Mouse (Mus musculus) C2C12 (cell line): Measurements from ENCODE around the gene Nxph4.

Experiments
- CEBPB ChIP-seq: IDR thresholded peaks from one replicate; pipeline ENCODE4 v1.6.1; 2011; ENCODE audit warnings: low read depth, mild to moderate bottlenecking, control low read depth, moderate library complexity
- CTCF ChIP-seq: IDR thresholded peaks from one replicate; pipeline ENCODE4 v1.5.1; 2011; ENCODE audit not compliant: control insufficient read depth, insufficient read depth, insufficient read length
- FOSL1 ChIP-seq: IDR thresholded peaks from one replicate; pipeline ENCODE4 v1.8.0; 2011; ENCODE audit warnings: mild to moderate bottlenecking, low read length; ENCODE audit not compliant: poor library complexity, insufficient read depth, severe bottlenecking
- MAX ChIP-seq: IDR thresholded peaks from one replicate; pipeline ENCODE4 v1.6.1; 2011; ENCODE audit warnings: mild to moderate bottlenecking, control low read depth
- MYOD1 ChIP-seq: IDR thresholded peaks from one replicate; pipeline ENCODE4 v1.6.1; 2011; ENCODE audit warnings: low read depth; ENCODE audit not compliant: control insufficient read depth, insufficient read length
- MYOG ChIP-seq: IDR thresholded peaks from one replicate; pipeline ENCODE4 v1.6.1; 2011; ENCODE audit not compliant: control insufficient read depth, insufficient read length; ENCODE audit errors: extremely low read depth
- USF1 ChIP-seq: IDR thresholded peaks from one replicate; pipeline ENCODE4 v1.6.1; 2011; ENCODE audit warnings: low read depth, mild to moderate bottlenecking, control low read depth, moderate library complexity

DNA sequence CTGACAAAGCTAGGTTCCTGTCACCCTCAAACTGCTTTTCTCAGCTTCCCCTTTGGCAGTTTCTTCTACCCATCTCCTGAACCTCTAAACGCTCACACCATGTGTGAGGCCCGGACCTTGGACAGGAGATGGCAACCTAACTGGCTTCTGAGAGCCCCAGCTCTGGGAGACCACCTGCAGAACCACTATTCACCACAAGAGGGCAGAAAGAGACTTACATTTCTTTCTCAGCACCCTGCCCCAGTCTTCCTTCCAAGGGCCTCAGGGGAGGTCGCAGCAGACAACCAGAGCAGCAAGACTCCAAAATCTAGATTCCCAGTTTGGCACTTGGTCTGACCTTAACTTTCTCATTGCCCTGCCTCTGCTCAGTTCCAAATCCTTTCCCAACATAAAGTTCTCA is 35.1 kb upstream of the Nxph4 start:
- TF ChIP-seq USF1 (no peak), MAX (no peak), FOSL1 (no peak), CTCF (peak; percentile 27), MYOG (no peak), MYOD1 (no peak), CEBPB (no peak)
